Mouse (Mus musculus): Measurements from ENCODE around the gene Eral1.

GRCm38 (mm10) chr11:78104501-78104900 is 24.3 kb upstream of the Eral1 start:
- TF ChIP-seq CTCF (IDR thresholded peaks at IDR 0.05; ENCODE audit: control insufficient read depth, insufficient read depth, insufficient replicate concordance, low read depth, low read length) = no peak
- no peak for TF ChIP-seq POLR2A (IDR thresholded peaks at IDR 0.05; ENCODE audit: control insufficient read depth, low read depth, low read length)
